Mouse (Mus musculus) CD4-positive helper T cell, adult 2 months (primary cell): ENCODE measurements around the gene Ndufb7.
"Not testable (repeated sequence)": the region's sequence is repeated elsewhere in the genome, so short reads cannot be mapped to it uniquely, and the experiment has no call there.

ENCODE experiments used
- DNase-seq: peaks from one replicate; pipeline ENCODE4 v3.0.0-alpha.2; 2012; ENCODE audit warnings: low read depth, missing footprints, low spot score

Gene Ndufb7

DNA sequence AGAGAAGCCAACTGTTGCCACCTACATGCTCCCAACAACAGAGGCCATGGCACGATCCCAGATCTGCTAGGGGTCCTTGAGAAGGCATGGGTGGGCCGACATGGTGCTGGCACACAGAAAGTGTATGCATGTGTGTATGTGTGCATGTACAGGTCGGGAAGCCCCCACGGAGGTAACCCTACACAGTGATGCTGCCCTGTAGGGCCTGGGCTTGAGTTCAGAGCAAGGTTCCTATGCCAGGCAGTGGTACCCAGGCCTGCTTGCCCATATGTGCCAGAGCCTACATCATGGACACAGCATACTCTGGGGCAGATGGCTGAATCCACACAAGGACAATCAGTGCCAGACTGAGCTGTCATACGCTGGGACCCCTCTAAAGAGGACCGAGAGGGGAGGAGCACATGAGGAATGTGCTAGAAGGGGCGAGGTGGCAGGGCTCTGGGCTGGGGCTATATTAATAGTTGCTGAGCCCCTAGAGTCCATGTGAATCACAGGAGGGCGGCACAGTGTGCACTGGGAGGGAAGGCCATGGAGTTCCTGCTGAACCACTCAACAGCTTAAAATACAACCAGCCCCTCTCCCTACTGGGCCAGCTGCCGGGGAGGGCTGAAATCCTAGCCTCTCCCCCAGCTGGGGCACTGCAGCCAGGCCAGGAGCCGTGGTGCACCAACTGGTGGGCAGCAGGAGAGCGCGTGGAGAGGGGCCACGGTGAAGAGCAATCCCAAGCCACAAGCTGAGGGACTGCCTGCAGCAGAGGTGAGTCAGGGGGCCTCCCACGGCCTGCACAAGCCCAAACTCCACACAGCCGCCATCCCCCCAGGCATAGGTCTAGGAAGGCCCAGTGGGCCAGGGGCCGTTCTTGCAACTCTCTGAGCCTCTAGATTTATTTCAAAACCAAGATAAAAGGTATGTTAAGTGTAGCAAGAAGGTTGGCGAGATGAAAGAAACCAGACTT, 9.4 kb downstream of the Ndufb7 start:
- no peak for DNase-seq

DNA sequence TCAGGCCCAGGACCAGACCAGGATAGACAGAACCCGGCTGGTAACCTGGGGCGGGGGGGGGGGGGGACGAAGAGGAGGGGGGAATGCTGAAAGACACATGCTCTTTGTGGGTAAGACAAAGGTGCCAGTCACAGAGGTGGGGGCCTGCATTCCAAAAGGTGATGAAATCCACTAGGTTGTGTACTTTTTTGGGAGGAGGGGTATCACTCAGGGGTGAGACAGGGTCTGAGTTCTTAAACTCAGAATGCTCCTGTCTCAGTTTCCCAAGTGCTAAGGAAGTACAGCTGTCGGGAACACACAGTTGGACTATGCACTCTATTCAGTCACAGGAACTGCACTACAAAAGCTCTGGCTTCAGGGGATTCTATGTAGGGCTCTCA, 10.0 kb downstream of the Ndufb7 start:
- DNase-seq: no peak

DNA sequence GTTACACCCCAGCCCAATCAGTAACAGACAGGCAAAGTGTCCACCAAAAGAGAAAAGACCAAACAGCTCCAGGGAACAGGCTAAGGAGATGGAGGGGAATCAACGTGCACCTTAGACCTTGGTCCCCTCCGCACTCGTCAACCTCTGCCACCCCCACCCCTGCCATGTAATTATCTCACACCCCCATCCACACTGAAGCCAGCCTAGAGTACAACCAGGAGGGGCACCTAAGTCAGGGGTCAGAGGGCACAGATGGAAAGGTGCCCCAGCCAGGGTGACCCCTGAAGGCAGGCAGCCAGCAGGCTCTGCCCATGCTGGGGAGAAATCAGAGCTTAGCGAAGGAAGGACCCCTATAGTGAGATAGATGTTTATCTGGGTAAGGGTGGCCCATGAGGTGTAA, 10.4 kb downstream of the Ndufb7 start:
- DNase-seq: no peak

DNA sequence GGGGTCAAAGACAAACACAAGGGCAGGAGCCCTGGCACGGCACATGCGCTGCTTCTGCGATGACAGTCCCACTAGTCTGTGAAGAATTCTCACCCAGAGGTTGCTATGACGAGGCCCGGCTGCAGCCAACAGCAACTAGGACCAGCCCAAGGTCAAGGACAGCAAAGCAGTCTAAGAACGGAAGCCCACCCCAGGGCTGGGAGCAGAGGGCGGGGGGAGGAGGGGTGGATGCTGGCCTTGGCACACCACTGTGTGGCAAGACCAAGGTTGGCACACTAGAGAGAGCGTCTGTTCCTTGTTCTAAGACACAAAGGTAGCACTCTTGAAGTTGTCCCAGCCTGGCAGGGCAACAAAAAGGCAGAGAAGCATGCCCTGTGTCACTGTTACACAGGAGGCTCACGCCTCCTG, 10.9 kb downstream of the Ndufb7 start:
- DNase-seq: no peak

DNA sequence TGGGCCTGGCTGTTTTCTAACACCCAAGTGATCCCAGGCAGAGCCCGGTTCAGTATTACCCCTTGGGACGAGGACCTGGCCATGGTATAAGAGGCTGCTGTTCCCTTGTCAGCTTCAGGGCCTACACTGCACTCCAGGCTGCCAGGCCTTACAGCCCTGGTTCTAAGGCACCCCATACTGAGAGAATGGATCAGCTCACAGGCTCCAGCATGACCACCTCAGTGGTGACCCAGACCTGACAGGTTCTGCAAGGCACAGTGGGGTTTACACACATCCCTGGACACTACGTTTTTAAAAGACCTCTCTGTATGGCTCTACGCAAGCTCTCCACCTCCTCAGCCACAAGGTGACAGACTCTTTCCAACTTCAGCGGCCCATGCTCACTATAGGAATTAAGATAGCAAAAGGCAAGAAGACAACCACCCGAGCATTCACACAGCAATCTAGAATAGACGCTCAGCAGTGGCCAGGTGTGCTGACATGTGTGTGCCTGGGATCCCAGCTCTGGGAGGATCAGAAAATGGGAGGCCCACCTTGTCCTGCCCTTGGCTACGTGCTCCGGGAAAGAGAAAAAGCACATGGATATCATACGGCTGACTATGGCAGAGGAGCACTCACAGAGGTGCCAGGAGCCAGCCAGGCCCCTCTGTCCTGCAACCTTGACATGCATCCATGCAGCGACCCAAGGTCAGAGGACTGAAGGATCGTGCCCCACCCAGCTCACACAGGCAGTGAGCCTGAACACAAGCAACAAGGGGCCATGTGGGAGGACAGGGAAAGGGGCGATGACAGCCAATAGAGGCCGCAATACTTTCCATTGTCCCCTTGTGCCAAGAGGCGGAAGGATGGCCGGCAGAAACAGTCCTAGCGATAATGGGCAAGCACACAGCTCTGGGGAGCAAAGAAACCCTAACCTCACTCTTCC, 11.9 kb downstream of the Ndufb7 start:
- DNase-seq: no peak

DNA sequence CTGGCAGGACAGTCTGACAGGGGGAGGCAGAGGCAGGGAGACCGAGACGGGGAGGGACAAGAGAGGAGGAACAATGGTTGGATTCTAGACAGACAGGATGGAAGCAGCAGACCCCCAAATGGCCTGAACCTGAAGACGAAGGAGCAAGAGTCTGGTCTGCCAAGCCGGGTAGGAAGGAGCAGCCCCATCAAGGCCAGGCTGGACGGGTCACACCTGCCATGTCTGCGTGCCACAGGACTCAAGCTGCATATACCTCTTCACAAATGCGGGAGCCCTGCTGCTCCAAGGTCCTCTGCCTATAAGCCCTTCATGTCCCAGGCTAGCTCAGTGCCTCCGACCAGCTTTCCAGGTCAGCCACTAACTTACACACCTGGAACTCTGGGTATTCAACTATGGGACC, 13.2 kb downstream of the Ndufb7 start:
- no peak for DNase-seq

DNA sequence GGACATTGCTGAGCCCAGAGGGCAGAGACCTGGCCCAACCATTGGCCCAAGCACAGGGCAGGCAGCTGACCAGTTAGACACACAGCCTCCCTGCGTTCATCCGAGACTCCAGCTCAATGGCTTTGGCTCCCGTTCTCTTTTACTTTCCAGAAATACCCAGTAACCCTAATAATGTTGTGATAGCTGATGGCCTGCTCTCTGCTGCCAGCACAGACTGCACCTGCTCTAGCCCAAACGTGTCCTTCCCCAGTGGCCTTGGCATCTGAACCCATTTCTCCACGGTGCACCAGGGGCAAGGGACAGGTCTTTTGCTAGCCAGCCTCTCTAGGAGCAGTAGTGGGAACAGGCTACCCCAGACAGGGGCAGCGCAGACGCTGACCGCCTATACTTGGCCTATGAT, 14.4 kb downstream of the Ndufb7 start:
- no peak for DNase-seq

DNA sequence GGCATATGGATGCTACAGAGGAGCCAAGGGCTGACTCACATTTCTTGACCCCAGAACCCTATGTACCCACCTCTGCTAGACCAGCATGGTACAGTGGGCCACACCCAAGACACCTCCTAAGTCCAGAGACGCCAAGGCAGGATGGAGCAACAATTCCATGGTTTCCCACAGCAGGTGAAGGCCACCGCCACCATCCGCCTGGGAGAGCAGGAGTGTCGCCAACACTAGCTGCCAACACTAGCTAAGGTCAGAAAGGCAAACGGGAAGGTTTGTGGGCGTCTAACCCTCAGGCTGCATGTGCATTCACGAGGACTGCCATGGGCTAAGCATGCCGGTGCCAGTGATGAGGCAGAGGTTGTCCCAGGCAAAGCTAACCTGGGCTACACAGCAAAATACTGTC, 15.8 kb downstream of the Ndufb7 start:
- no peak for DNase-seq

DNA sequence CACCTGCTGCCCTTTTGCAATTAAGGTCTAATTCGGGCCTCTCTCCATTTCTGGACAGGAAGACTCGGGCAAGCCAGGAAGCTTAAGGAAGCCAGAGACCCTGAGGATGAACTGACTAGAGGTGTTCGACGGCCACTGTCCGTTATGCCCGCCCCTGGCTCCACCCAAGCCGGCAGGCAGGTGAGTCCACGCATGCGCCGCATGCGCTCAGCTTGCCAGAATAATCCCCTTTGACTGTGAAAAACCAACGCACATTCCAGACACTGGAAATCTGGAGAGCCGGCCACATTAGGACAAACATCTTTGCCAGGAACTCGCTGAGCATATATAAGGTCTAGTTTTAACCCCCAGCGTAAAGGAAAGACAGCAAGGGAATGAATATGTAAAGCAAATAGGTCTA, 16.8 kb downstream of the Ndufb7 start:
- DNase-seq: no peak

DNA sequence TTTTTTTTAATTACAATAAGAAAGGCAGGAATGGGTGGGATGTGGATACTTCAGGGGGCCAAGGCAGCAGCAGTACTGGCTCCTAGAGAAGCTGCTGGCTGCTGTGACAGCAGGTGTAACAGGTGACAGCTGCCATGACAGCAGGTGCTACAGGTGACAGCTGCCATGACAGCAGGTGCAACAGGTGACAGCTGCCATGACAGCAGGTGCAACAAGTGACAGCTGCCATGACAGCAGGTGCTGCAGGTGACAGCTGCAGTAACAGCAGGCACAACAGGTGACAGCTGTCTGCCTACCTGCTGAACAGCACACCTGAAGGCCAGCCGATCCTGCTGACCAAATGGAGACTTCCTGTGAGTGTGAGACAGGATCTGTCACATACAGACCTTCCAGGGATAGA, 18.3 kb downstream of the Ndufb7 start:
- DNase-seq: no peak

DNA sequence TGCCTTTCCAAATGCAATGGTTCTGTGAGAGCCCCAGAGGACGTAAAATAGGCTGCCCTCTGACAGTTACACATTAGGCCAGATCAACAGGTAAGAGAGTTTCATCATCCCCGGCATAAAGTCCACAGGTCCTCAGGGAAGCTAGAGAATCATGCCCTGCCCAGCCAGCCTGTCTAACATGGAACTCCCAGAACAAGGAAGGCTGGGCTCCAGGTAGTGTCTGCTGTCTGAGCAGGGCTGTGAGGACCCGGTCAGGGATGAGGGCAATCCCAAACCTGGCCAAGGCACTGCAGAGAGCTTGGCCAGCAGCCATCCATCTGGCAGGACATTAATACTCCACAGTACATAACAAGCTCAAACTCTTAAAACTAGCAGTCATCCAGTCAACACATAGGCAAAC, 18.9 kb downstream of the Ndufb7 start:
- DNase-seq: no peak

DNA sequence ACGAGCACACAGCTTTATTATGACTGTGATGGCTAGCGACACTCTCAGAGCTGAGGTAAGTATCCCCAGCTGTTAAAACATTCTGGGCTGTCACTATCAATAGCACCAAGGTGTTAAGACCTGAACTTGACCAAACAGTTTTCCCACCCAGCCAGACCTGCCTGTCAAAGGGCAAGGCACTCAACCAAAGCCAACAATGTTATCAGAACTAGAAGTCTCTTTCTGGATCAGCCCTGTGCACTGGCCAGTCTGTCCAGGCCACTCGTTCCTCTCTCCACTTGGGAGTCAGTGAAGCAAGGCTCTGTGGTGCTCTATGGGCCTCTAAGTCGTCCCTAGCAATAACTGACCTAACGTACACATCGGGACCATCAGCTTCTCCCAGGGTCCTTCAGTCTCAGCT, 21.2 kb downstream of the Ndufb7 start:
- no peak for DNase-seq

DNA sequence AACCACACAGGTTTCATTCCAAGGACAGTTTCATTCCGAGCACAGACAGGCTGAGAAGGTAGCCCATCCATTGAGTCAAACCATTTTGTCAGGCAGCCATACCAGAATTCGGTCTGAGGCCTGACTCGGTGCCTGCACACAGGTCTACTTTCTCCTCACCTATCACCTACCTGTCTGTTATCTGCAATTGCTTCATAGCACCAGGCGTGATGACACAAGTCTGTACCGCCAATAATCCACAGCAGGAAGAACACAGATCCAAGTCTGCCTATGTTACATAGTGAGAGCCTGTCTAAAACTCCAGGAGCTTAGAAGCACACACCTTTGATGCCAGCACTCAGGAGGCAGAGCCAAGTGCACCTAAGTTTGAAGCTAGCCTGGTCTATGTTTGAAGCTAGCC, 22.4 kb downstream of the Ndufb7 start:
- no peak for DNase-seq

DNA sequence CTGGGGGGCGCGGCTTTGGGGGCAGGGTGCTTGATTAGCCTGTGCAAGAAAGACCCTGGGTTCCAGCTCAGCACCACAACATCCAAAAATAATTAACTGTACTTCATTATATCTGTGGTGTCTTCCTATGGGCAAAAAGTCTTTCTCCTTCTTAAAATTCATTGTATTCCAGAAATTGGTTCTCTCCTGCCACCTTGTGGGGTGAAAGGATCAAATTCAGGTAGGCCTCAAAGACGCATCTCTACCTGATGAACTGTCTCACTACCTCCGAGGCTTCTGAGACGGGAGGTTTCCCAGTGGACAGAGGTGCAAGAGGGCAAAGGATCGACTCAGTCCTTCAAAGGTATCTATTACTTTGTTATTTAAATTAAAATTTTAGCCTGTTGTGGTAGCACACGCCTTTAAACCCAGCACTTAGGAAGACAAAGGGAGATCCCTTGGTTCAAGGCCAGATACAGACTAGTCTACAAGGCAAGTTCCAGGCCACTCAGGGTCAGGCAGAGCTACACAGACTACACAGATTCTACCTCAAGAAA, 24.1 kb downstream of the Ndufb7 start:
- DNase-seq: no peak

DNA sequence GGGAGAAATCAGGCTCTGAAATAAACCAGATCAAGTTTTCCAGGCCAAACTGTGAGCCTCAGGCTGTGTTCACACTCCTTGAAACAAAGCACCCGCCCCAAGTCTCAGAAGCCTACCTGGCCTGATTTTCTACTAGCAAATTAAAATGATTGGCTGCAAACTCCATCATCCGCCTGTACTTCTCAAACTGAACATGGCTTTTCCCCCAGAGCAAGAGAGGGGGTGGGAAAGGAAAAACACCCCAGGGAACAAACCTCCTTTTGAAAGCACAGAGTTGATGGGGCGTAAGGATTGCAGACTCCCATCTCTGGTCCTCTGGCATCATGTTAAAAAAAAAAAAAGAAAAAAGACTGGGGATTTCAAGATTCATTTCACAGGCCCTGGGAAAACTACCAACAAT, 26.2 kb downstream of the Ndufb7 start:
- DNase-seq: no peak

DNA sequence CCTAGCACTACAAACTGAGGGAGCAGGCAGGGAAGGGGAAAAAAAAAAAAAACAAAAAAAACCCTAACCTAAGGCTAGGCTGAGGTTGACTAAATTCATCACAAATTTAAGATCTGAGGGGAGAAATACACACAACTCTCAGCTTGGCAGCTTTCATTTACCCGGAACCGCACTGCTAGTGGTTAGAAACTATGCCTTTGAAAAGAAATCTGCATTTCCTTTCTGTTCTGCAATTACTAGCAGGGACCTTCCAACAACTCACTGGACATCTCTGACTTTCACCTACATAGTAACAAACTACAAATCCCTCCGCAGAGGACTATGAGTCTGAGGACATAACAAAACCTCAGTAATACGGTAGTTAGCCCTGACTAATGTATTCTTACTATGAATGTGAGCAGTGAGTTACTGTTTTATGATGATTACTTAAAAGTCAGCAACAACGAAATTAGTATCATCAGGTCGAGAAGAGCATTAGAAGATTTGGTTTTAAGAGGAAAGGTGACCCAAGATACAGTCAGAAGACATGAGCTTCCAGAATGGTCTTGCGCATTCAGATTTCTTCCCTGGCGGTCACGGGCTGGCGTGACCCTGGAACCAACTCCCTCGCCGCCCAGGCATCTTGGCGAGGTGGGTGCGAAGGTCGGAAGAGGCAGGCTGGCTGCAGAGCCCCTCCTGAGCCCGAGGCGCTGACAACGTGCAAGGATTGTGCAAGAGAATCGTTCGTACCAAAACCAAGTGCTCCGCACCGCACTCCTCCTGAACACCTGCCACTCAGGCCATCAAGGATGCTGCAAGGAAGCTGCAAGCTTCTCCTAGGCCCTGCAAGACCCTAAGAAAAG, 27.1 kb downstream of the Ndufb7 start:
- peak; percentile 65 for DNase-seq

DNA sequence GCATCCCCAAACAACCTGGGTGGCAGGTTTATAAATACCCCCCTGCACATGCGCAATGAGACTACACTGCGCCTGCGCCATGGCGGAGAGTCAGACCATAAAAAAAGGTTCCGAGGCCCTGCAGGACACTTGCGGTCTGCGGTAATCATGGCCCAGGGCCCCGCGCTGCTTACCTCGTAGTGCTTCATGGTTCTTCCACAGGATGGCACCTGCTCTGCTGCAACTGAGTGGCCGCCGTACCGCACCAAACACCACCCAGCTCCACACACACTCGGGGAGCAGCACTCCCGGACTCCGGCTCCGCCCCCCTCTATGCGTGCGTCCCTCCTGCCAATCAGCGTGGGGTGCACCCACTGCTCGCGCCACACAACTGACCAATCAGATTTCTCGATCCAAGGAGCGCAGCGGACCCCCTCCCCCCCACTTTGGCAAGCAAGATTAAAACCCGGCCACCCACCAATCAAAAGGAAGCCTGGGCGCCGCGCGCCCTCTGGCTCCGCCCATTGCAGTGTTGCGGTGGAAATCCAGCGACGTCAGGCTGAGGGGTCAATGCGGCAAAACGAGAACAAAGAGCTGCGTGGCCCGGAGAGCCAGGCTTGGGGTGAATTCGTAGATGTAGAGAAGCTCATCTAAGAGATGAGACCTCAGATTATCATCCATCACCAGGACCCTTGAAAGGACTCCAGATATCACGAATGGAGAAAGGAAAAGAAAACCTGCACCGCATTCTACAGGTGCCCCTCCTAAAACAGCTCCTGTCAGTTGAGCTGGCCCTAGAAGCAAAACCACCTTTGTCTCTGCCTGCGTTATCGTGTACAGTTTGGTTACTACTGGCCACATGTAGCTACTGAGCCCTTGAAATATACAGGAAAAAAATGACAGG, 27.9 kb downstream of the Ndufb7 start:
- peak; percentile 99 for DNase-seq

DNA sequence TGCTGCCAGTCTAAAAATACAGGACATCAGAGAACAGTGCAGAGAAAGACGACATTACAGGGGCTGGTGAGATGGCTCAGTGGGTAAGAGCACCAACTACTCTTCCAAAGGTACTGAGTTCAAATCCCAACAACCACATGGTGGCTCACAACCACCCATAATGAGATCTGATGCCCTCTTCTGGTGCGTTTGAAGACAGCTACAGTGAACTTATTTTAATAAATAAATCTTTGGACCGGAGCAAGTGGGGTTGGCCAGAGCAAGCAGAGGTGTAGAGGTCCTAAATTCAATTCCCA, 28.5 kb downstream of the Ndufb7 start:
- DNase-seq: not testable (repeated sequence)

DNA sequence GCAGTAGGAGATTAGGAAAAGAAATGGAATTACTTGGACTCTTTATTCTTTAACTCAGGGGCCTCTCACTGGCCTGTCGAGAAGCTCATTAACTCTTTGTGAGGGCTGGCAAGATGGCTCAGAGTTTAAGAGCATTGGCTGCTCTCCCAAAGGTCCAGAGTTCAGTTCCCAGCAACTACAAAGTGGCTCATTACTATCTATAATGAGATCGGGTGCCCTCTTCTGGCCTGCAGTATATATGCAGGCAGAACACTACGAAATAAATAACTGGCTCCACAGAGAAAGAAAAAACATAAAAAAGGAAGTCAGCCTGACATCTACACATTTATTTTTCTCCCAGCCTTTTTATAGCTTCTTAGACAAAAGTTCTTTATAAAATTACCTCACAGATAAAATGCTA, 29.9 kb downstream of the Ndufb7 start:
- peak; percentile 67 for DNase-seq

DNA sequence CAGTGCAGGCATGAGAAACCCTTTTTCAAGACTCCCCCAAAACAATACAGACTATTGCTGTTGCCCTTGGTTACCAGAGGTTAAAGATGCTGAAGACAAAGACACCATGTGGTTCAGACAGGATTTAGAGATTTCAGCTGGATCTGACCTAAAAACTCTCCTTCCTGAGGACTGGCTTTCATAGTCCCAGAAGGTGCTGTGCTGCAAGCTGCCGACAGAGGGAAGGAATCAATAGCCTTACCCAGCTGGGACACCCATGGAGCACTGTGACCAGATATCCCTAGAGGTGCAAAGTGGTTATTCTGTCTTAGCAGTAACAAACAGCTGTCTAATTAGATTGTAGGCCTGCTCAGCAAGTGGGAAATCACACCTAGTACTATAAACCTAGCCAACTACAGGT, 31.7 kb downstream of the Ndufb7 start:
- DNase-seq: no peak

DNA sequence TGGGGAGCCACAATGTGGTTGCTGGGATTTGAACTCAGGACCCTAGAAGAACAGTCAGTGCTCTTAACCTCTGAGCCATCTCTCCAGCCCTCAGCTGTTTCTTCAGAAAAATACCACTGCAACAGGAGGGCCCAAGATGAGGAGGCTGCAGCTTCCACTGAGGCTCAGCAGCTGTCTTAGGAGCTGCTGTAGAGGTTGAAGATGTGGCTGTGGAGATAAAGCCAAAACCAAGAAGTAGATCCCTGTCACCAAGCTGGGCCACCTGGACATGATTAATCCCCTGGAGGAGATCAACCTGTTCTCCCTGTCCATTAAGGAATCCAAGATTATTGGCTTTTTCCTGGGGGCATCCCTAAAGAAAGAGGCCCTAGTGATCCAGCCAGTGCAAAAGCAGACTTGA, 33.3 kb downstream of the Ndufb7 start:
- DNase-seq: no peak
